Mouse (Mus musculus): ENCODE measurements around the gene Rnf2.
"Not testable (repeated sequence)": the region's sequence is repeated elsewhere in the genome, so short reads cannot be mapped to it uniquely, and the experiment has no call there.

The Rnf2 gene

GRCm38 (mm10) chr1:151483568-151483967 lies 17.2 kb downstream of the Rnf2 start:
- DNase-seq: peak; percentile 17

- DNase-seq: no peak
Measured at GRCm38 (mm10) chr1:151482497-151482896, 18.3 kb downstream of the Rnf2 start.

- not testable (repeated sequence) for DNase-seq
Measured at GRCm38 (mm10) chr1:151472386-151472785, 28.4 kb downstream of the Rnf2 start.

- DNase-seq: no peak
Measured at GRCm38 (mm10) chr1:151471429-151471828, 29.3 kb downstream of the Rnf2 start.

DNA sequence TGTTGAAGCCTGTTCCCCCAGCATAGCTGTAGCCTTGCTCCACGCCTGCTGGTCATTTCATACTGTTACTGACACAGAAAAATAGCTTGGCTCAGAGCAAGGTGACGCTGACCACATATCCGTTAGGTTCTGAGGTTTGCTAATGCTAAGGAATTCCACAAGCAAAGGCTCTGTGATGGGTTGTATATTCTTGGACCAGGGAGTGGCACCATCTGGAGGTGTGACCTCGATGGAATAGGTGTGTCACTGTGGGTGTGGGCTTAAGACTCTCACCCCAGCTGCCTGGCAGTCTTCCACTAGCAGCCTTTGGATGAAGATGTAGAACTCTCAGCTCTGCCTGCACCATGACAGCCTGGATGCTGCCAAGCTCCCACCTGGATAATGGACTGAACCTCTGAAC lies 34.2 kb downstream of the Rnf2 start:
- DNase-seq: no peak

DNA sequence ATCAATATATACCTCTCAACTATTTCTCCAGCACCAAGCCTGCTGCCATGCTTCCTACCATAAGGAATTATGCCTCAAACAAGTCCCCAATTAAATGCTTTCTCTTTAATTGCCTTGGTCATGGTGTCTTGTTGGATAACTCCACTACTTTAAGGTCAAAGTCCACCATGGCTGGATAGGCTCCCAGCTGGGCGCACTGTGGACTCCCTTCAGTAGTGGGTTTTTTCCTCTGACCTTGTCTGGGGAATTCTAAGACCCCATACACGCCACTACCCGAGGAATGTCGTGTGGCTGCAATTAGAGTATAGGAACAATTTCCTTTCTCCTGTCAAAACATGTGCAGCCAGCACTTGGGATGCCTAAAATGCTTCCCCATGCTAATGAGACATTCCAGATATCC lies 35.8 kb downstream of the Rnf2 start:
- DNase-seq: no peak

GRCm38 (mm10) chr1:151461265-151461664 lies 39.5 kb downstream of the Rnf2 start:
- DNase-seq: no peak

- no peak for DNase-seq
Measured at GRCm38 (mm10) chr1:151457087-151457486, 43.7 kb downstream of the Rnf2 start.

DNA sequence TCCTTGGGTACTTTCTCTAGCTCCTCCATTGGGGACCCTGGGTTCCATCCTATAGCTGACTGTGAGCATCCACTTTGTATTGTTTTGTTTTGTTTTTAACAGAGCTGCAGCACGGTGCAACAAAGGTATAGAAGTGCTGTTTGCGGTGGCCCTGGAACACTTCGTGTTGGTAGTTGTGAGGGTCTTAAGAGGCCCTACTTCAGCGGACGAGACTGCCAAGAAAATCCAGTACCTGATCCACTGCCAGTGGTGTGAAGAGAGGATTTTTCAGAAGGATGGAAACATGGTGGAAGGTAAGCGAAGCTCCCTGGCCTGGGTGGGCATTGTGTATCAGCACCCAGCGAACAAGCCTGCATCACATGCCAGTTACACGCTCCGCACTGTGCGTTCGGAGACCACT lies 48.8 kb downstream of the Rnf2 start:
- no peak for DNase-seq

DNA sequence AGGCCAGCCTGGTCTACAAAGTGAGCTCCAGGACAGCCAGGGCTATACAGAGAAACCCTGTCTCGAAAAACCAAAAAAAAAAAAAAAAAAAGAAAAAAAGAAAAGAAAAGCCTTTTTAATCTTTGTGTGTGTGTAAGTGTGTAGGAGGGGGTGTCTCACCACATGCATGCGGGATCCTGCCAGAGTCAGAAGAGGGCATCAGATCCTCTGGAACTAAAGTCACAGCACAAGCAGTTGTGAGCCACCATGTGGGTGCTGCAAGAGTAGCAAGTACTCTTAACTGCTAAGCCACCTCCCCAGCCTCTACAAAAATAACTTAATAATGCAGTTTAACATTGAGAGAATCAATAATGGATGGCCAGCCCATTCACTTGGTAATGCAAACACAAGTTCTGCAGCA lies 49.9 kb downstream of the Rnf2 start:
- no peak for DNase-seq

DNA sequence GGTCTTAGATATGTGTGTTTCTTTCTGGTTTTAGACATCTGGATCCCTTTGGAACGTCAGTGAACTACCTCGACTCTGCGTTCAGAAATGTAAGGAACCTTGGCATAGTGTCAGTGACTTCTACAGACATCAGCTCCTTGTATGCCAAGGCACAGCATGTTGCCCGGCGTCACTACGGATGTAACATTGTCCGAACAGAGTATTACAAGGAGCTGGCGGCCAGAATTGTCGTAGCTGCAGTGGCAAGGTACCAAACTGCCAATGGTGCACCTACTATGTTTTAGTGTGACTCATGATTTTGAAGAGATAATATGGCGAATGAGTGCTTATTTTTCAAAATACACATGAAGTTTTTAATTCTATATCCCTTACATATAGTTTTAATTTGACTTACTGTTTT lies 50.9 kb downstream of the Rnf2 start:
- no peak for DNase-seq

GRCm38 (mm10) chr1:151435431-151435830 lies 65.3 kb downstream of the Rnf2 start:
- no peak for DNase-seq

DNA sequence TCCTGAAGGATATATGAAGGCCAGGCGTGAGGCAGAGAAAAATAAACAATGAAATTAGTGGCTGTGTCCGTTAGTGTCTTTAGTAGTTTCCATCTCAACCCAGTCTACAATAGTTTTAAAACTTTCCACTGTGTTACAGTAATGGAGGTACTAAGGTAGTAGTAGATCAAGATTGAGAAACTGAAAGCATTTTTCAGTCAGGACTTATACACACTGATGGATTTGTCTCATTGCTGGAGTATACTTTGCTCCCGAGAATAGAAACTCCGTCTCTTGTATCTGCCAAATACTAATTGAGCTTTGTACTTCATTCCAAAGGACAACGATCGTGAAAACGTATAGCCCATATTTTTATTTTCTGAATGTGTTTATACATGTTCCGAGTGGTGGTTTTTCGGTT lies 71.4 kb downstream of the Rnf2 start:
- no peak for DNase-seq

DNA sequence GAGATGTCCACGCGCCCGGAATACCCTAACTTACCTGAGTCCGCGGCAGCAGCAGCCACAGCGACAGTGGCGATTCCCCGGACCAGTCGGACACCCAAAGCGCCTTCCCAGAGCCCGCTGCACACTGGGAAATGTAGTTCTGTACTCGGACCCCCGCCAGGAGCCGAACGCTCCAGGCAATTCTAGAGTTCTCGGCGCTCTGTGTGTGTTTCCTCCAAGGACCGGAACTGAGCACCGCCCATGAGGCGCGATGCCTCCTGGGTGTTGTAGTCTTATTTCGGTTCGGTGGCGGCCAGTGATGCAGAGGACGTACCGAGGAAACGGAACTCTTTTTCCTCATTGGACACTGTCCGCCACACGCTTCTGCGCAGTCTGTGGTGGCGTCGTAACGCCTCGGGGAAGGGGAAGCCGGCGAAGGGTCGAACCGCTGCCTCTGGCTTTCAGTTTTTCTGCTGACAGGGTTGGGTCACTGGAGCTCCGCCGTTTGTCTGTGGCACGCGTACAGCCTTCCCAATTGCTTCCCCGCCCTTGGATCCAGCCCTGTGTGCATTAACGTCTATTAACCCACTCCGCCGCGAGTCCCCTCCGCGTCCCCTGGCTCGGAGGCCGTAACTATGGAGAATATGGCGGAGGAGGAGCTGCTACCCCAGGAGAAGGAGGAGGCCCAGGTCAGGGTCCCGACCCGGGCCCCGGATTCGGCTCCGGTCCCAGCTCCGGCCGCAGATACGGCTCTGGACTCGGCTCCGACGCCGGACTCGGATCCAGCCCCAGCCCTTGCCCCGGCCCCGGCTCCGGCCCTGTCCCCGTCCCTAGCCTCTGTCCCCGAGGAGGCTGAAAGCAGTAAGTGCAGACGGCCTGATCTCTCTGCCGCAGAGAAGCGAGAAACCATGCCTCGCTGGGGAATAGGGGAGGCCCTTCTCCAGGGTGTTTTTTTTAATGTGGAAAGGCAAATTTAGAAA lies 72.2 kb downstream of the Rnf2 start, which contains the start of the genes Swt1 and Trmt1l:
Gene Swt1 (minus strand): TSS at position 193 of the 959 bp plus-strand sequence.
Gene Trmt1l (plus strand): TSS at position 280 of the 959 bp plus-strand sequence.
- peak; percentile 96 for DNase-seq

- no peak for DNase-seq
Measured at GRCm38 (mm10) chr1:151427888-151428262, 72.9 kb downstream of the Rnf2 start.

- peak; percentile 6 for DNase-seq
Measured at GRCm38 (mm10) chr1:151426947-151427600, 73.7 kb downstream of the Rnf2 start.

- DNase-seq: no peak
Measured at GRCm38 (mm10) chr1:151422178-151422577, 78.6 kb downstream of the Rnf2 start.

GRCm38 (mm10) chr1:151409827-151410226 lies 90.9 kb downstream of the Rnf2 start:
- no peak for DNase-seq

All from liver (tissue).